Mouse (Mus musculus): ENCODE measurements around the gene Fbp1.

DNA sequence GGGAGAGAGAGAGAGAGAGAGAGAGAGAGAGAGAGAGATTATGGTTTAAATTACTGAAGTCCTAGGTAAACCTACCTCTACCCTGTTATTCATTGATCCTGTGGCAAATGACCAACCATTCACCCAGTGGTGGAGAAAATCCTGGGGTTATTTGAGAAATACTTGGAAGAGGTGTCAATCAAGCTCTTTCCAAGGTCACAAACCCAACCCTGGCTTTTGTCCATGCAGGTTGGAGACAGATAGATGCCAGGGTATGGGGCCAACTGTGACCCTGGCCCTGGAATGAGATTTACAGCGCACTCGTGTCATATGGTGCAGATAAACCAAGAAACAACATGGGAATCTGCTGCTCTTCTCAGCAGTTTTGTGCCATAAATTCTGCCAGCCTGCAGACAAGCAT, 4.6 kb downstream of the Fbp1 start:
- TF ChIP-seq POLR2A (IDR thresholded peaks at IDR 0.05; ENCODE audit: insufficient read depth, low read depth, low read length) (no peak), CTCF (IDR thresholded peaks at IDR 0.05; ENCODE audit: insufficient read depth, low read depth, low read length) (no peak)
